Mouse (Mus musculus): ENCODE data around the gene Mettl27. TPM values are rescaled to one million over a fixed set of nuclear protein-coding genes. Genes with fewer than 3 reads are reported as not detected.

Gene Mettl27
- total and polyA plus RNA-seq, 2 experiments from 2014 or later, result 5.0 to 7.2 TPM

GRCm38 (mm10) chr5:134891552-134891951, 40.6 kb upstream of the Mettl27 start:
- no peak overlapping the region for H3K4me3 ChIP-seq (ENCODE audit: low read depth, low read length)
- H3K4me2 ChIP-seq (ENCODE audit: low read depth, low read length, poor library complexity, severe bottlenecking), result no peak overlapping the region
- WGBS, result 64% methylated on average over 8 of the region's 8 CpGs
- H3K4me1 ChIP-seq (ENCODE audit: insufficient read depth, low read length), result no peaks in the 10 kb centered on the region
- H3K27me3 ChIP-seq (ENCODE audit: insufficient read depth, low read length), result no peaks in the 10 kb centered on the region
- DNase-seq (ENCODE audit: low spot score) (no peak), ATAC-seq (ENCODE audit: low FRiP score) (no peak)
- no peak for TF ChIP-seq CTCF (IDR thresholded peaks at IDR 0.05)
- no peaks in the 10 kb centered on the region for H3K9me3 ChIP-seq (ENCODE audit: low read length)
- H3K27ac ChIP-seq (ENCODE audit: low read depth, low read length), result no peak overlapping the region
- no peaks in the 10 kb centered on the region for H3K36me3 ChIP-seq (ENCODE audit: insufficient read depth, low read length)
- H3K9ac ChIP-seq (replicated peaks; ENCODE audit: low read length, poor library complexity, severe bottlenecking), result no peak overlapping the region

DNA sequence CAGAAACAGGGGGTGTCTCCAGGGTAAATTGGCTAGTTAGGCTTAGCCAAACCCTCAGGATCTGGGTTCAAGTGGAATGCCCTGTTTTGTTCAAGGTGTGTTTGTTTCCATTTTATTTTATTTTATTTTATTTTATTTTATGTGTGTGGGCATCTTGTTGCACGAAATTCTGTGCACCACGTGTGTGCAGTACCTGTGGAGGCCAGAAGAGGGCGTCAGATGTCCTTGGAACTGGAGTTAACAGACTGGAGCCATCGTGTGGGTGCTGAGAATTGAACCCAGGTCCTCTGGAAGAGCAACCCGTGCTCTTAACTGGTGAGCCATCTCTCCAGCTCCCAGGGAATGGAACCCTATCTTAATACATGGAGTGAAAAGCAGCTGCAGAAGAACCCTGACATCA, 39.5 kb upstream of the Mettl27 start:
- 84% methylated on average over 5 of the region's 5 CpGs for WGBS
- Histone ChIP-seq H3K27me3 (ENCODE audit: insufficient read depth, low read length) (no peaks in the 10 kb centered on the region), H3K9ac (replicated peaks; ENCODE audit: low read length, poor library complexity, severe bottlenecking) (no peak overlapping the region), H3K9me3 (ENCODE audit: low read length) (no peaks in the 10 kb centered on the region), H3K36me3 (ENCODE audit: insufficient read depth, low read length) (no peaks in the 10 kb centered on the region), H3K4me3 (ENCODE audit: low read depth, low read length) (no peak overlapping the region), H3K4me1 (ENCODE audit: insufficient read depth, low read length) (no peaks in the 10 kb centered on the region), H3K27ac (ENCODE audit: low read depth, low read length) (no peak overlapping the region), H3K4me2 (ENCODE audit: low read depth, low read length, poor library complexity, severe bottlenecking) (no peak overlapping the region)
- DNase-seq (ENCODE audit: low spot score) (no peak), ATAC-seq (ENCODE audit: low FRiP score) (no peak)
- TF ChIP-seq CTCF (IDR thresholded peaks at IDR 0.05), result peak; percentile 35

GRCm38 (mm10) chr5:134895291-134895690, 36.9 kb upstream of the Mettl27 start:
- Histone ChIP-seq H3K27ac (ENCODE audit: low read depth, low read length) (no peak overlapping the region), H3K27me3 (ENCODE audit: insufficient read depth, low read length) (no peaks in the 10 kb centered on the region), H3K9me3 (ENCODE audit: low read length) (no peaks in the 10 kb centered on the region), H3K36me3 (ENCODE audit: insufficient read depth, low read length) (no peaks in the 10 kb centered on the region), H3K4me2 (ENCODE audit: low read depth, low read length, poor library complexity, severe bottlenecking) (no peak overlapping the region), H3K9ac (replicated peaks; ENCODE audit: low read length, poor library complexity, severe bottlenecking) (no peak overlapping the region), H3K4me3 (ENCODE audit: low read depth, low read length) (no peak overlapping the region), H3K4me1 (ENCODE audit: insufficient read depth, low read length) (no peaks in the 10 kb centered on the region)
- WGBS, result 79% methylated on average over 8 of the region's 8 CpGs
- no peak for TF ChIP-seq CTCF (IDR thresholded peaks at IDR 0.05)
- ATAC-seq (ENCODE audit: low FRiP score), result no peak
- DNase-seq (ENCODE audit: low spot score), result no peak

DNA sequence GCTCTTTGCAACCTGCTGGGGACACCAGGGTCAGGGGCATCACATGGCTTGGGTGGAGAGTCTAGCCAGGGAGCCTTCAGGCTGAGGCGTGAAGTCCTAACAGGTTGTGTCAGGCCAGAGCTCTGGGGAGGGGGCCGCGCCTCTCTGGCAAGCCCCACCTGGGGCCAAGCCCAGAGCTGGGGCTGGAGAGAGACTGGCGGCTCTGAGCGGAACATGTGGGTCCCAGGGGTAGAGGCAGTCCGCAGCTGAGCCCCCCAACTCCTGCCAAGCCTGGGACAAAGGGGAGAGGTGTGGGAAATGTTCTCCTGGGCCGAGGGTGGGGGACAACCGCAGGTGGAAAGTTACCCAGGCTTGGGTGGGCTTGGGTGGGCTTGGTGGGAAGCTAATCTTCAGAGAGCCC, 35.2 kb upstream of the Mettl27 start:
- Histone ChIP-seq H3K27me3 (ENCODE audit: insufficient read depth, low read length) (no peaks in the 10 kb centered on the region), H3K4me3 (ENCODE audit: low read depth, low read length) (no peak overlapping the region), H3K27ac (ENCODE audit: low read depth, low read length) (no peak overlapping the region), H3K9ac (replicated peaks; ENCODE audit: low read length, poor library complexity, severe bottlenecking) (no peak overlapping the region), H3K4me1 (ENCODE audit: insufficient read depth, low read length) (no peaks in the 10 kb centered on the region), H3K4me2 (ENCODE audit: low read depth, low read length, poor library complexity, severe bottlenecking) (no peak overlapping the region), H3K9me3 (ENCODE audit: low read length) (no peaks in the 10 kb centered on the region), H3K36me3 (ENCODE audit: insufficient read depth, low read length) (no peaks in the 10 kb centered on the region)
- ATAC-seq (ENCODE audit: low FRiP score) (no peak), DNase-seq (ENCODE audit: low spot score) (no peak)
- no peak for TF ChIP-seq CTCF (IDR thresholded peaks at IDR 0.05)
- 77% methylated on average over 8 of the region's 8 CpGs for WGBS

GRCm38 (mm10) chr5:134897596-134897995, 34.6 kb upstream of the Mettl27 start:
- Histone ChIP-seq H3K27me3 (ENCODE audit: insufficient read depth, low read length) (no peaks in the 10 kb centered on the region), H3K4me2 (ENCODE audit: low read depth, low read length, poor library complexity, severe bottlenecking) (no peak overlapping the region), H3K36me3 (ENCODE audit: insufficient read depth, low read length) (no peaks in the 10 kb centered on the region), H3K9me3 (ENCODE audit: low read length) (no peaks in the 10 kb centered on the region), H3K9ac (replicated peaks; ENCODE audit: low read length, poor library complexity, severe bottlenecking) (no peak overlapping the region), H3K27ac (ENCODE audit: low read depth, low read length) (no peak overlapping the region), H3K4me3 (ENCODE audit: low read depth, low read length) (no peak overlapping the region), H3K4me1 (ENCODE audit: insufficient read depth, low read length) (no peaks in the 10 kb centered on the region)
- TF ChIP-seq CTCF (IDR thresholded peaks at IDR 0.05), result no peak
- DNase-seq (ENCODE audit: low spot score), result no peak
- WGBS, result 89% methylated on average over 17 of the region's 17 CpGs
- ATAC-seq (ENCODE audit: low FRiP score), result no peak

DNA sequence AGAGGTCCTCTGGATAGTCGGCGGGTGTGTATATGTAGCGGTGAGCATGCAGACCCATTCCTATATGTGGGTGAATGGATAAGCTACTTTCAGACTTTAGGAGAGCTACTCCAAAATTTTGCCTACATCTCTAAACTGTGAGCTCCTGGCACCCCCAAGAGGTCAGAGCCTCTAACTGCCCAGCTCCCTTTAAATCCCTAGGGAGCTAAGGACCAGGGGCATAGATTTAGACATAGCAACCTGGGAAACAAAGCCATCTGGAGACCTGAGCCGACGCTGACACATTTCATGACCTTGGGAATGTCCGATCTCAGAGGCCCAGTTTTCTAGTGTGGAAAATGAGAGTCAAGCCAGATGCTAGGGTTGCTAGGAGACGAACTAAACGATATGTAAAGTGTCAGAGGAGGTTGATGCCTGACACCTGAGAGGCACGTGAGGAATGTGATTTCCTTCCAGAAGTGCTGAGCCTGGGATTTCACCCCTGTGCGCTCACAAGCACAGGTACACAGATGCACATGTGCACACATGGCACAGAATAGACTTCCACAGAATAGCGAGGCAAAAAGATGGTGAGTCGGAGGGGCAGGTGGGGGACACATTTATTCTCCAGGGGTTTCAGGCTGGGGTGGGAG, 31.0 kb upstream of the Mettl27 start:
- DNase-seq (ENCODE audit: low spot score), result peak; percentile 87
- Histone ChIP-seq H3K4me3 (ENCODE audit: low read depth, low read length) (no peak overlapping the region), H3K4me2 (ENCODE audit: low read depth, low read length, poor library complexity, severe bottlenecking) (no peak overlapping the region), H3K9ac (replicated peaks; ENCODE audit: low read length, poor library complexity, severe bottlenecking) (no peak overlapping the region), H3K36me3 (ENCODE audit: insufficient read depth, low read length) (no peaks in the 10 kb centered on the region), H3K4me1 (ENCODE audit: insufficient read depth, low read length) (no peaks in the 10 kb centered on the region), H3K27me3 (ENCODE audit: insufficient read depth, low read length) (no peaks in the 10 kb centered on the region), H3K9me3 (ENCODE audit: low read length) (no peaks in the 10 kb centered on the region), H3K27ac (ENCODE audit: low read depth, low read length) (no peak overlapping the region)
- WGBS, result 34% methylated on average over 12 of the region's 12 CpGs
- TF ChIP-seq CTCF (IDR thresholded peaks at IDR 0.05), result peak; percentile 78
- ATAC-seq (ENCODE audit: low FRiP score), result peak; percentile 54

Data from midbrain, postnatal 0 days (tissue).